Mouse (Mus musculus): ENCODE results near the gene Khk.

The Khk gene

DNA sequence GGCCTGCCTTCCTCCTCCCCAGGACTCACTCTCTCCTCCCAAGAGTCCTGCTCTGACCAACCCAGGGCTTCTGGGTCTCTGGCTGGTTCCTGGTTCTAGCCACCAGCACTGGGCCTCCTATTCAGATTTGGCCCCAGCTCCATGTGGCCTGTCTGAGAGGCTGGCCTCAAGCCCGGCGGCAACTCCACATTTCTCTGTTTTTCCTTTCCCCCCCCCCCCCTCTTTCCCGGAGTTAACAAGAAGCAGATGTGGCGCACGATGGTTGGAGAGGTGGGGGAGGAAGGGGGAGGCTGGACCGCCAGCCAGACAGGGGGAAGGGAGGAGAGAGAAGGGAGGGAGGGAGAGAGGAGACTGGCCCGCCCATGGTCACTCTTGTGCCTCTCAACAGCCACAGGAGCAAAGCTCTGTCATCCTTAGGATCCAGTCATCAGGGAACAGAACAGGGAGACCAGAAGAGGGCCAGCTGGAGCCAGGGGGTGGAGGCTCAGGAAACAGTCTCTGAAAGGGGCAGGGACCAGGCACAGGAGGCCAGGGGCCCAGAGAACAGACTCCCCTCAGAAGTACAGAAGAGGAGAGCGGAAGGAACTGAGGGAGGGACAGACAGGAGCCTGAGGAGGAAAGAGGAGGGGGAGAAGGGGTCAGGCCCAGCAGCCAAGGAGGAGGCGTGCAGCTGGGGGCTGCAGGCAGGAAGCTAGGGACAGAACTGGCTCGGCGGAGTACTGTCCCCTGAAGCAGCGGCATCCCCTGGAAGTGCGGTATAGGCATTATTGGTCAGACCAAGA lies 8.0 kb upstream of the Khk start, which contains the start of gene Emilin1:
Gene Emilin1 (plus strand): TSS at position 343 of the 782 bp plus-strand sequence.
- in situ Hi-C loops (cut with MboI, MseI) = no loop called here

DNA sequence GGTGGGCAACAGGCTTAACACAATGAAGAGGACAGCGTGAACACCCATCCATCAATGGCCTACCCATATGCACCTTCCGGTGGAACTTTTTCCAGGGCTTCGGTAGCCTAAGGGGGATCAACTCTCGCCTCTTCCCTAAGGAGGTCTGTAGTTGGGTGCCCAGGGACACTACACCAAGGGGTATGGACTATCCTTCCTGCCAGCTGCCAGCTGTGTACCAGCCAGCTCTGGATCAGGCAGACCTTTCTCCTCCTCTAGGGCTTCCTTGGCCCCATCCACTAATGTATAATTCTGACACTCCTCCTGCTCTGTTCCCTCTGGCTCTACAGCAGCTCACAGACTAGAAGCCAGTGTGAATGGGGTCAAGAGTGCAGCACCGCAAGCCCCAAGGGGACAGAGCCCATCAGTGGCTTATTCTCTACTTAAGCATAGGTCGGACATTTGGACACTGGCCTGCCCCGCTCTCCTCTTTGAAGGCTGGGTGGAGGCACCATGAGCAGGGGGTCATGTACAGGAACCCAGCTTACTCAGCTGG lies 7.1 kb upstream of the Khk start:
- in situ Hi-C loops (cut with MboI, MseI) = no loop called here

DNA sequence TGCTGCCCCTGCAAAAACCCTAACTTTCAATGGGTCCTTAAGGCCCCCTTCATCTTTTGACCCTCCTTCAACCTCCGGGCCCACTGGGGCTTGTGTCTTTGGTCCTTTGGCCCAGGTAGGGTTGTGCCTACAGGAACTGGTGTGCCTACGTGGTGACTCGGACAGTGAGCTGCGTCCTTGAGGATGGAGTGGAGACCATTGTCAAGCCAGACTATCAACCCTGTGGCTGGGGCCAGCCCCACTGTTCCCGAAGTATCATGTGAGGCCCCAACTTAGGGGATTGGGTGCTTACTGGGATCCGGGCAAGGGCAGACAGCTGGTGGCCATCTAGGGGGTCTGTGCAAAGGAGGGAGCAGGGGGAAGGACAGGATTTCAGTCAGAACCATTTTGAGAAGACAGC lies 6.4 kb upstream of the Khk start:
- in situ Hi-C loops (cut with MboI, MseI) = no loop called here

DNA sequence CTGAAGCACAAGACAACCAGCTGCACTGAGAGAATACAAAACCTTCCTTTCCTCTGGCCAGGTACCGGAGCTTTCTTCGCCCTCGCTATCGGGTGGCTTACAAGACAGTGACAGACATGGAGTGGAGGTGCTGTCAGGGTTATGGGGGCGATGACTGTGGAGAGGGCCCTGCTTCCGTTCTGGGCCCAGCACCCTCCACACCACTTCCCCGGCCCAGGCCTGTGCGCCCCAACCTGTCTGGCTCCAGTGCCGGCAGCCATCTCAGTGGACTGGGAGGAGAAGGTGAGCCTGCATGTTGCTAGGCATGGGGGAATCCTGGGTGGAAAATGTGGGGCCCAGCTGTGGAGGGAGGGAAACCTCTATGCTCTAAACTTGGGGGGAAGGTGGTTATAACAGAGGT lies 5.8 kb upstream of the Khk start:
- in situ Hi-C loops (cut with MboI, MseI) = no loop called here

DNA sequence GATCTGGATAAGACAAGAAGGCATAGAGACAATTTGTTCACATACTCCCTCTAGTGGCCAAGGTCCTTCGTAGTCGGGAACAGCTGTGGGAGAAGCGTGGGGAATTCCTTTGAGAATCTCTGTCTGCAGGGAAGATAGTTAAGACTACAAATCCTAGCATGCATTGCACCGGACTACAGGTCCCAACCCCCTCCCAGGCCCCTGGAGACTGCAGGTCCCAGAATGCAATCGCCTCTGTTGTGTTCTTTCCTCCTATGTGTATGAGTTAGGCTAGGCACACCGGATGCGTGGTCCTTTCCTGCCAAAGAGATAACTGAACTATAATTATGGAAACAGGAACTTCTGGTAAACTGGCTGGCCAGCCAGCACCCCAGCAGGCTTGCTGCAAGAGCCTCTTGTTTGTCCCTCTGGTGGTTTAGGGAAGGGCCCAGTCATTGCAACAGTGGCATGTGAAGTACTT lies 5.2 kb upstream of the Khk start:
- in situ Hi-C loops (cut with MboI, MseI) = no loop called here

DNA sequence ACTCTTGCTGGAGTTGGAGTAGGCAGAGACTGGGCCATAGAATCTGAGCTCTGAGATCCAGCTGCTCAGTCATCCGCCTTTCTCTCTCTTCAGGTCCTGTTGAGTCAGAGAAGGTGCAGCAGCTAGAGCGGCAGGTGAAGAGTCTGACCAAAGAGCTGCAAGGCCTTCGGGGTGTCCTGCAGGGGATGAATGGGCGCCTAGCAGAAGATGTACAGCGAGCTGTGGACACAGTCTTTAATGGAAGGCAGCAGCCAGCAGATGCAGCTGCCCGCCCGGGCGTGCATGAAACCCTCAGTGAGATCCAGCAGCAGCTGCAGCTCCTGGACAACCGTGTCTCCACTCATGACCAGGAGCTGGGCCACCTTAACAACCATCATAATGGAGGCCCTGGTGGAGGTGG lies 4.4 kb upstream of the Khk start:
- in situ Hi-C loops (cut with MboI, MseI) = no loop called here

DNA sequence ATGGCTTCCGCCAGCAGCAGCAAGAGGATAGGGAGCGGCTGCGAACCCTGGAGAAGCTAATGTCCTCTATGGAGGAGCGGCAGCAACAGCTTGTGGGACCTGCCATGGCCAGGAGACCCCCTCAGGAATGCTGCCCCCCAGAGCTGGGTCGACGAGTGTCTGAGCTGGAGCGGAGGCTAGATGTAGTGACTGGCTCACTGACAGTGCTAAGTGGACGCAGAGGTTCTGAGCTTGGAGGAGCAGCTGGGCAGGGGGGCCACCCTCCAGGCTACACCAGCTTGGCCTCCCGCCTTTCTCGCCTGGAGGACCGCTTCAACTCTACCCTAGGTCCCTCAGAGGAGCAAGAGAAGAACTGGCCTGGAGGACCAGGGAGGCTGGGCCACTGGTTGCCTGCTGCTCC lies 3.9 kb upstream of the Khk start:
- in situ Hi-C loops (cut with MboI, MseI) = no loop called here

DNA sequence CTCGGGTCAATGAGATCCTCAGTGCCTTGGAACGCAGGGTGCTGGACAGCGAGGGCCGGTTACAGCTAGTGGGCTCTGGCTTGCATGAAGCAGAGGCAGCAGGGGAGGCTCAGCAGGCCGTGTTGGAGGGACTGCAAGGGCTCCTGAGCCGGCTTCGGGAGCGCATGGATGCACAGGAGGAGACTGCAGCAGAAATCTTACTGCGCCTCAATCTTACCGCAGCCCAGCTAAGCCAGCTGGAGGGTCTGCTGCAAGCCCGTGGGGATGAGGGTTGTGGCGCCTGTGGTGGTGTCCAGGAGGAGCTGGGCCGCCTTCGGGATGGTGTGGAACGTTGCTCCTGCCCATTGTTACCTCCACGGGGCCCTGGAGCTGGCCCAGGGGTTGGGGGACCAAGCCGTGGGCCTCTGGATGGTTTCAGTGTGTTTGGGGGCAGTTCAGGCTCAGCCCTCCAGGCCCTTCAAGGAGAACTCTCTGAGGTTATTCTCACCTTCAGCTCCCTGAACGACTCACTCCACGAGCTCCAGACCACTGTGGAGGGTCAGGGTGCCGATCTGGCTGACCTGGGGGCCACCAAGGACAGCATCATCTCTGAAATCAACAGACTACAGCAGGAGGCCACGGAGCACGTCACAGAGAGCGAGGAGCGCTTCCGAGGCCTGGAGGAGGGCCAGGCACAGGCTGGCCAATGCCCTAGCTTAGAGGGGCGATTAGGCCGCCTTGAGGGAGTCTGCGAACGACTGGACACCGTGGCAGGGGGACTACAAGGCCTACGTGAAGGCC lies 3.1 kb upstream of the Khk start:
- in situ Hi-C loops (cut with MboI, MseI) = no loop called here

DNA sequence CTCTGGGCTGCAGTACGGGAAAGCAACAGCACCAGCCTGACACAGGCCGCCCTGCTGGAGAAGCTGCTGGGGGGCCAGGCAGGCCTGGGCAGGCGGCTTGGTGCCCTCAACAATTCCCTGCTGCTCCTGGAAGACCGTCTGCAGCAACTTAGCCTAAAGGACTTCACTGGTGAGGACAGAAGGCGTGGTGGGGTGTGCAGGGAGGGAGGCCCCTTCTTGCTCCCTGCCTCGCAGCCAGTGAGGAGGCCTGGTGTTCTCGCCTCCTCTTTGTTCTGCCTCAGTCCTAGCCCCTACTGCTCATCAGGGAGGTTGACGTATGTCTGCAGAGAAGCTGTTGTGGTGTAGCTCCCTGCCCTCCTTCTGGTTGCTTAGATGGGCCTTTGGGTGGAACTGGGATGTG lies 2.5 kb upstream of the Khk start:
- in situ Hi-C loops (cut with MboI, MseI) = no loop called here

DNA sequence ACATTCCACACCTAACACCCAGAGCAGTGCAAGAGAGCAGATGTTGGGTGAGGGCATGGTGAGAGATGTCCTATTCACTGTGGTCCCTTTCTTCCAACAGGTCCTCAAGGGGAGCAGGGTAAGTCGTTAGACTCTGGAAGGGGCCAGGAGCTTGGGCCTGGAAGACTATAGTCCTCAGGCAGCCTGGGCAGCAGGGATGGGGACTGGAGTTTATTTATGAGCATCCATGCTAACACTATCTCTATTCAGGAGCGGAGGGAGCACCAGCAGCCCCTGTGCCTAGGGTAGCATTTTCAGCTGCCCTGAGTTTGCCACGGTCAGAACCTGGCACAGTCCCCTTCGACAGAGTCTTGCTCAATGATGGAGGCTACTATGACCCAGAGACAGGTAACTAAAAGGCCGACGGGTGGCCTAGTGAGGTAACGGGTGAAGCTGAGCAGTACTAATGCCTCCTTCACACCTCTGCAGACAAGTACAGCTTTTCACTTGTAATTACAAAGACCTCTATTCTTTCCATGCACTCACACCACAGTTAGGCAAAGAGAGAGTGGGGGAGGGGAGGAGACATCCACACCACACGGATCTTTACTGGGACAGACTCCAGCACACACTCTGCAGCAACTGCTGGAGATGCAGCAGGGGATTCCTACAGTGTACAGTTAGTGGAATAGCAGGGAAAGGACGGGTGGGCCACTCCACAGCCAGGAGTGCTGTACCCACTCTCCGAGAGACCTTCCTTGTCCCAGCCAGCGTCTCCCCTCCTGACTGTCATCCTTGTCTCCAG lies 1.2 kb upstream of the Khk start:
- in situ Hi-C loops (cut with MboI, MseI) = no loop called here

DNA sequence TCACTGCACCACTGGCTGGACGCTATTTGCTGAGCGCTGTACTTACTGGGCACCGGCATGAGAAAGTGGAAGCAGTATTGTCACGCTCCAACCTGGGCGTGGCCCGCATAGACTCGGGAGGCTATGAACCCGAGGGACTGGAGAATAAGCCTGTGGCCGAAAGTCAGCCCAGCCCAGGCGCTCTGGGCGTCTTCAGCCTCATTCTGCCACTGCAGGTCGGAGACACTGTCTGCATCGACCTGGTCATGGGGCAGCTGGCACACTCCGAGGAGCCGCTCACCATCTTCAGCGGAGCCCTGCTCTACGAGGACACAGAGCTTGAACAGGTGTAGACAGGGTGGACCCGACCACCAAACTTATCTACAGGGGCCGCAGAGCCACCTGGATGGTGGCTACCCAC lies 610 bp upstream of the Khk start:
- in situ Hi-C loops (cut with MboI, MseI) = no loop called here

DNA sequence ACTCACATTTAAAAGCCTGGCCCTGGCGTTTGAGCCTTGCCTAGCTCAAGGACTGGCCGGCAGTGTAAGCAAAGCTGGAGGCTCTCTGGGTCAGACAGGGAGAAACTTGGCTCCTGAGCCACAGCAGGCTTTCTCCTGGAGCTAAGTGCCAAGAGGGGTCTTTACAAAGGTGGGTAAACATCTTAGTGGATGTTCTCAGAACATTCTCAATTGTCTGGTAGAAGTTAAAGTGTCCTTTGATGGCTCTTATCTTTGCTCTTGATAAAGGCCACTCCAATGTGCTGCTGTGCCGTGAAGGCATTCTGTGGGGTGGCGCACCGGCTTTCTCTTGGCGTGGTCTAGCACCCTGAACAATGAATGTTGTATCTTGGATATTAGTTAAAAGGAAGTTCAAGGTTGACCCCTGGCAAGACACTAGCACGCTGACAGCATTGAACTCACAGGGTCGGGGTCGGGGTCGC lies 1.4 kb downstream of the Khk start:
- in situ Hi-C loops (cut with MboI, MseI) = no loop called here

DNA sequence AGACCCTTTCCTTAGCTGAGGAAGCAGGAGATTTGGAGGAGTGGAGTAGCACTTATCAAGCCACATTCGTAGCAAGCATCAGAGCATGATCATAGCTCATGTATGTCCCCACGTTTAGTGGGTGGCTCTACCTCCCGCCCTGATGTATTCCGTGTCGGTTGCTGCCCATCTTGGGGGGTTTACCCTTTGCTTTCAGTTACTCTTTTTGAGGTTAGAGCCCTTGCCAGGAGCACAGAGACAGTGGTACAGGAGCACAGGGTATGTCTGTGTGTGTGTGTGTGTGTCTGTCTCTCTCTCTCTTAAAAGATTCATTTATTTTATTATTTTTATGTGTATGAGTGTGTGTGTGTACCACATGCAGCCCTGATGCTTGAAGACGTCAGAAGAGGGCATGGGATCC lies 1.9 kb downstream of the Khk start:
- in situ Hi-C loops (cut with MboI, MseI) = no loop called here

DNA sequence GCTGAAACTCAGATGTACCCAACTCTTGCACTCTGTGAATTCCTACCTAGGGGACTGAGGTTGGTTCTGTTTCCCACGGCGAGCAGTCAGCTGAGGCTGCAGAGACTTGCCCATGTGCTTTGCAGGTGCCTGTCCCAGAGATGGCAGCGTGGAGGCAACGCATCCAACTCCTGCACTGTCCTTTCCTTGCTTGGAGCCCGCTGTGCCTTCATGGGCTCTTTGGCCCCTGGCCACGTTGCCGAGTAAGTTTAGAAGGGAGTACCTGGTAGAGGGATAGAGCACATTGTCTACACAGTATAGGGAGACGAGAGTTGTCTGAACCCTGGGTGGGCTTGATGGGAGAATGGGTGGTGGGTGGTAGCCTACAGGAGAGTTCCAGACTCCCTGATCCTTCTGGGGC lies 3.4 kb downstream of the Khk start:
- in situ Hi-C loops (cut with MboI, MseI) = loop anchor here (5.0 kb wide), 1 partner anchor 78 kb away; no protein-coding TSS in a partner anchor

DNA sequence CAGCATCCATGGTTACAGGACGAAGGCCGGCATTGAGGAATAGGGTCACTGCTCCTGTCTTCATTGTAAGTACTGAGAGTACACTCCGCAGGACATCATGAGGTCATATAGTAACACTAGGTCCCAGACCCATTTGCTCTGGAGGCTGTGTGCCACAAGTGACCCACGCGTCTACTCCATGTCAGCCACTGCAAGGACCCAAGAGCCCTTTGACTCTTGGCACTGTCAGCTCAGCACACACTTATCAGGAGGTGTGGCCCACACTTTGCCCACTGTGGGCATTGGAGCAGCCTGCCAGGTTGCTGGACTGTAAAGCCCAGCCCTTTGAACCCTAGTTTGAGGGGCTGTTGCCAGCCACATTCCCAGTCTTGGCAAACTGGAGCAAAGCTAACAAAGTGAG lies 4.0 kb downstream of the Khk start:
- in situ Hi-C loops (cut with MboI, MseI) = loop anchor here (5.0 kb wide), 1 partner anchor 77 kb away; no protein-coding TSS in a partner anchor

DNA sequence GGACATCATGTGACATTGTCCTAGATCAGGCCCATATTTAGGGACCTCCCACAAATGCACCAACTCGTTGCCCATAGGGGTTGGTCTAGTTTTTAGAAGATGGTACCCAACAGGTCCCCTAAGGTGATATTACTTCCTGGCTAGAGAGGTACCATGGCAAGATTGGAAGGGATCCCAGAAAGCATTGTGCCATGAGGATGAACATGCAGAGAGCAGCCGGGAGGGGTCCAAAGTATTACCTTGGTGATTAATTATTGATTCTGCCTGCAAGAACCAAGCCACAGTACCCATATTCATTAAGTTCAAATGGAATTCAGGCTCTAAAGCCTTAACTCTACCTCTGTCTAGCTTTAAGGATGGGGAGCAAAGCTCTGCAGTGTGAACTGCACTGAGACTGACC lies 4.8 kb downstream of the Khk start:
- in situ Hi-C loops (cut with MboI, MseI) = loop anchor here (5.0 kb wide), 1 partner anchor 76 kb away; no protein-coding TSS in a partner anchor

DNA sequence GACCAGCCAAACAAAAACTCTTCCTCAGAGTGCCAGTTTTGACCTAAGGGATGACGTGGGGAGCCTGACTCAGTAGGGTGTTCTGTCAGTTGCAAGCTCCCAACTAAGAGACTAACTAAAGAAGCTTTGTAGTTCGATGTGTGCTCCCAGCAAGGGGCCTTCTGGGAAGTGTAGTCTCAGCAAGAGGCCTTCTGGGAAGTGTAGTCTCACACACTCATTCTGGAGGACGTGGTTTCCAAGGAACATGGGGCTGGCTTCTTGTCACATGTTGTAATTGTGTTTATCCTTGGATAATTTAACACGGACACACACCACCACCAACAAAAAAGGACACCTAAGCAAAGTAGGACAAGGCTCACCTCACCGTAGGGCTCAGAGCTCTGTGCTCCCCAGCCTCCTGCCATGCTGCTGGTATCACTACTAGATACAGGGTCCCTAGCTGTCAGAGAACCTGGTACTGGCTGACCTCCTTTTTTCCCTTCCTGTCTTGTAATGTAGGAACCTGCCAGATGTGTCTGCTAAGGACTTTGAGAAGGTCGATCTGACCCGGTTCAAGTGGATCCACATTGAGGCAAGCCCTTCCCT lies 6.8 kb downstream of the Khk start:
- in situ Hi-C loops (cut with MboI, MseI) = loop anchor here (5.0 kb wide), 1 partner anchor 74 kb away; no protein-coding TSS in a partner anchor

DNA sequence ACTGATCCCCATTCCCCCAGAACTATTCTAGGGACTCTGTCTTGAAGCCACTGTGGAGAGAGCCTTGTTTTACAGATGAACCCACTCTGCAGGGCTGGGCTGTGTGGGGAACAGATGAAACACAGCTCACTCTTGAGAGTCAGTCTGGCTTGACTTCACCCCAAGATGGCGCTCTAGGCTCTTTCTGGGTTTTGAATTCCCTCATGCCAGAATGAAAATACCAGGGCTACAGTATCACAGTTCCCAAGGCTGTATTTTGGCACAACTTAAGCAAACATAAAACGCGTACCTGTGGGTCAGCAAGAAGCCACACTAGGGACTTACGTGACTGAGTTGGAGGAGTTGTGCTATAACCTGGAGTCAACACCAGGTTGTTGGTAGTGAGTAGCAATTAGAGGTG lies 8.9 kb downstream of the Khk start:
- in situ Hi-C loops (cut with MboI, MseI) = loop anchor here (5.0 kb wide), 1 partner anchor 52 kb away; no protein-coding TSS in a partner anchor

DNA sequence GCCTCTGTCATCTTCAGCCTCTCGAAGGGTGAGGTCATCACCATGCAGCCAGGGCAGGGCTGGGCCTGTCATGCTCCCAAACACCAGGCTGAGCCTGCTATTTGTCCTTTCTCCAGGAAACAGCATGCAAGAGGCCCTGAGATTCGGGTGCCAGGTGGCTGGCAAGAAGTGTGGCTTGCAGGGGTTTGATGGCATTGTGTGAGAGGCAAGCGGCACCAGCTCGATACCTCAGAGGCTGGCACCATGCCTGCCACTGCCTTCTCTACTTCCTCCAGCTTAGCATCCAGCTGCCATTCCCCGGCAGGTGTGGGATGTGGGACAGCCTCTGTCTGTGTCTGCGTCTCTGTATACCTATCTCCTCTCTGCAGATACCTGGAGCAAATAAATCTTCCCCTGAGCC lies 9.6 kb downstream of the Khk start:
- in situ Hi-C loops (cut with MboI, MseI) = loop anchor here (5.0 kb wide), 1 partner anchor 51 kb away; no protein-coding TSS in a partner anchor

DNA sequence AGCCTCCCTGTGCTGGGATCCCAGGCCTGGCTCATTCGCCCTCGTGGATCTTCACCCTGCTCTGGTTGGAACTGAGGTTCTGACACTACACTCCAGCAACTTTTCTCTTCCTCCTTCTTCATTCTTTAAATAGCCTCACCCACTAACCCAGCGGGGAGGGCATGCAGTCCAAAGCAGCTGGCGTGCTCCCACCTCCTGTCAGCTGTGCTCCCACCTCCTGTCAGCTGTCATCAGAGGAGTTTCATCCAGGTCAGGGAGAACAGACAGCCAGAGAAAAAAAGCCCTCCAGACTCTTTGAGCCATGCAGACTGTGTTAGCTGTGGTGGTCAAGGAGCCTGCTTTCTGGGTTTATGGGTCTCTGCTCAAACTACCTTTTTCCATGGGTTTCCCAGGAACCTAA lies 10.1 kb downstream of the Khk start:
- in situ Hi-C loops (cut with MboI, MseI) = loop anchor here (5.0 kb wide), 1 partner anchor 51 kb away; no protein-coding TSS in a partner anchor

DNA sequence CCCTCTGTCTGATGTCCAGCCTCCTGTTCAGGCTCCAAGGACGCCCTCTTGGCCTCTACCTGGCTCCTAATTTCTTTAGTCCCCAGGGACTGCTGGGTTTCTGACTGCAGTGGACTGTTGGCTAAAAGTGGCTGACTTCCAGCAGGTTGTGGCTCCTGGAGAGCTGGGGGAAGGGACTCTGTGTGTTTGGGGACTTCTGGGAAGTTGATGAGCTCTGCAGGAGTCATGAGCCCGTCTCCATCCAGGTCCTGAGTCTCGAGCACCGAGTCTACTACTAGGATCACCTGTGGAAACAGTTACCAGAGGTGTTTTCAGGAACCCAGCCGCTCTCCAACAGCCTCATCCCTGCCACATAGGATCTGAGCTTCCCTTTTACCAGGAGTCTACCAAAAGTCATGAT lies 12.5 kb downstream of the Khk start:
- in situ Hi-C loops (cut with MboI, MseI) = loop anchor here (5.0 kb wide), 1 partner anchor 49 kb away; no protein-coding TSS in a partner anchor

All from T-helper 1 cell (primary cell).